Mouse (Mus musculus): ENCODE measurements around the gene Dut. TPM values are rescaled to one million over a fixed set of nuclear protein-coding genes. Genes with fewer than 3 reads are reported as not detected.
"Not testable (repeated sequence)": the region's sequence is repeated elsewhere in the genome, so short reads cannot be mapped to it uniquely, and the experiment has no call there.

The Dut gene
- total RNA-seq, 2 experiments from 2014 or later: 39.2 to 67.4 TPM

DNA sequence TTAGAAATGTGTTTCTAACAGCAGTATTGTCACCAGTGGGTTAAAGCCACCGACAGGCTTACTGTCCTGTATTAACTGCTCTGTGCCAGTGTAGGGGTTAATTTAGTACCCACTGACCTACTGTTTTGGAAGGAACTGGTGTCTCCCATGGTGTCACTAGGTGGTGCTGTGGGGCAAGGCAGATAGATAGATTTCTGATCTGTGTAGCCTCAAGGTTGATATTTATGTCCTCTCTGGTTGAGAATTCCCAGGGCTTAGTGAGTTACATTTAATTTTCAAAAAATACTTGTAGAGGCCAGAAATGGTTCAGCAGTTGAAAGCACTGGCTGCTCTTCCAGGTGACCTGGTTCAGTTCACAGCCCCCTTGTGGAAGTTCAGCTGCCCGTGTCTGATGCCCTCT, 5.3 kb downstream of the Dut start:
- no peak for ATAC-seq (replicated peaks; ENCODE audit: low FRiP score, poor library complexity, severe bottlenecking)

- no peak for ATAC-seq (replicated peaks; ENCODE audit: low FRiP score, poor library complexity, severe bottlenecking)
Measured at GRCm38 (mm10) chr2:125253699-125254098, 6.7 kb downstream of the Dut start.

DNA sequence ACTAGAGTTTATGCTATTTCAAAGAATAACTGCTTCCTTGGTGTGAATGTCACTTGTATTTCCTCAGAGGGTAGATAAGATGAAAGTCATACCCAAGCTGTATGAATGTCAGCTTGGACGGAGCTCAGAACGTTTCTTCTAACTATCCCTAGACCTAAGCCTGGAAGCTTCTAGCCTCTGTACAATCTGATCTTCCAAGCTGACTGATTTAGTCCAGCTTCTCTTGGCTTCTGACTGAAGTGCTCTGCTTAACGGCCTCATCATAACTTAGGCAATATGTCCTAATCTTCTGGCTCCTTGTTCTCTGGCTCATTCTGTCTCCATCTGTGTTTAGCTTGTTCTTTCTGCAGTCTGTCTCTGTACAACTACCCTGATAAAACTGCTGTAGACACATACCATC, 7.6 kb downstream of the Dut start:
- ATAC-seq (replicated peaks; ENCODE audit: low FRiP score, poor library complexity, severe bottlenecking): no peak

GRCm38 (mm10) chr2:125255886-125256285, 8.9 kb downstream of the Dut start:
- ATAC-seq (replicated peaks; ENCODE audit: low FRiP score, poor library complexity, severe bottlenecking): no peak

GRCm38 (mm10) chr2:125259230-125260120, 12.5 kb downstream of the Dut start:
- ATAC-seq (replicated peaks; ENCODE audit: low FRiP score, poor library complexity, severe bottlenecking): peak; percentile 82

DNA sequence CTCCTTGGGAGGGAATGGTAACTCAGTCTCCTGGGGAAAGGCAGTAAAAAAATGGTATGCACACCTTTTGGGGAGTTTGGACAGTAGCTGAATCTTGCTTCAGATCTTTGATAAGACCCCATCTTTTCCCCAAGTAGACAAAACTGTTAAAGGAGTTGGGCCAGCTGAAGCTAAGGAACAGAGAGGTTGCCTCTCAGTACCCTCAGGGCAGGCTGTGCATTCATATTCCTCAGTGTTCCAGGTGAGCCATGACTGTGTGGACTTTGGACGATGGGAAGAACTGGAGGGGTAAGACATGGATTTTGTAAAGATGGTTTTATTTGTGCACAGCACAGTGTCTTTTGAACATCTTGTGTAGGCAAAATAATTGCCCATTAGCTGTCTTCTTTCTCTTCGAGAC, 13.3 kb downstream of the Dut start:
- no peak for ATAC-seq (replicated peaks; ENCODE audit: low FRiP score, poor library complexity, severe bottlenecking)

GRCm38 (mm10) chr2:125263056-125263455, 16.1 kb downstream of the Dut start:
- ATAC-seq (replicated peaks; ENCODE audit: low FRiP score, poor library complexity, severe bottlenecking): no peak

DNA sequence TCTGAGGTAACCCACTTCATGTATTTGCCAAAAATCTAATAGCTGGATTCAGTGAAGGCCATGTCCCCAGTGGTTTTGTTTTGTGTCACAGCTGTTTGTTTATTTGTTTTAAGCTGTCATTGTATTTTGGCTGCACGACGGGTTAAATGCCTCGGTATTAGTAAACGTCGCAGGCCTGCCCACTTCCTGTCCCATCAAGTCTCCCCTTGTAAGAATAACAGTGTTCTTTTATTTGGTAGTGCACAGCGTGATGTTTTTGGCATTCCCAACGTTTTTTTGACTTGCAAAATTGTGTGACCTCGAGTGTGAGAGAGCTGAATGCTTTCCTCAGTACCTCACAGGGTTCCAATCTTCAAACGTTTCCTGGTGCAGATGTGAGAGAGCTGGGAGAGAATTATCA, 16.8 kb downstream of the Dut start:
- no peak for ATAC-seq (replicated peaks; ENCODE audit: low FRiP score, poor library complexity, severe bottlenecking)

DNA sequence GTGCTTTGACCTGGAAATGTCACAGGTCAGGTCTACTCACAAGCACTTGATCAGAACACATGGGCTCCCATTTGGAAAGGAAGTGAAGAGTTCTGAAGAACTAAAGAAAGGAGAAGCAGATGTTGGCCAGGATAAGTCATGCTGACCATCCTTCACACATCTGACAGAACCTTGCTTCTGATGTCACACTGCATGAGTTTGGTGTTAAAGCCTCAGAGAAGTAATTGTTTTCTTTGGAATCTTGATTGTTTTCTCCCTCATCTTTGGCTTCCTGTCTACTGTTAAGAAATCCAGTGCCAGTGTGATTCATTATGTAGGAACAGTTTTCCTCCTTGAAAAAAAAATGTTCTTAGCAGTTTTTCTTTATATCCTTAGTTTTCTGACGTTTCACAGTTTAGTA, 21.9 kb downstream of the Dut start:
- no peak for ATAC-seq (replicated peaks; ENCODE audit: low FRiP score, poor library complexity, severe bottlenecking)

- no peak for ATAC-seq (replicated peaks; ENCODE audit: low FRiP score, poor library complexity, severe bottlenecking)
Measured at GRCm38 (mm10) chr2:125275617-125276016, 28.6 kb downstream of the Dut start.

DNA sequence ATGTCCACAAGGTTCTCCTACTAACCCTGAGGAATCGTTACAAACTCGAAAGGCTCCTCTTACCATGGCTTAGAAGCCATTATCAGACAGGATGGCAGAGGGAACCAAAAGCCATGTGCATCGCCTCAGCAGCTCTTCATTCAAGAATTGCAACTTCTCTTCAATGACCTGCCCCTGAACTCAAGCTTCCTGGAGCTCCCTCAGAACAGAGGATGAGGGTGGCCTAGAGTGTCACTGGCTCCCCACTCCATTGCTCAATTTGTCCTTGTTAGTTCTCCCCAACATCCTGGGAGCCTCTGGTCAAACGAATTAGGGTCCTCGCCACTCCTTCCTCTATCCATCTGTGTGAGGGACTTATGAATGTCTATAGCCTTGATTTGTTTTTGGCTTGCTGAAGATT, 29.7 kb downstream of the Dut start:
- ATAC-seq (replicated peaks; ENCODE audit: low FRiP score, poor library complexity, severe bottlenecking): no peak

- no peak for ATAC-seq (replicated peaks; ENCODE audit: low FRiP score, poor library complexity, severe bottlenecking)
Measured at GRCm38 (mm10) chr2:125278474-125278873, 31.5 kb downstream of the Dut start.

GRCm38 (mm10) chr2:125279995-125280394, 33.0 kb downstream of the Dut start:
- ATAC-seq (replicated peaks; ENCODE audit: low FRiP score, poor library complexity, severe bottlenecking): not testable (repeated sequence)

- ATAC-seq (replicated peaks; ENCODE audit: low FRiP score, poor library complexity, severe bottlenecking): no peak
Measured at GRCm38 (mm10) chr2:125282334-125283206, 35.6 kb downstream of the Dut start.

GRCm38 (mm10) chr2:125285777-125286176, 38.8 kb downstream of the Dut start:
- no peak for ATAC-seq (replicated peaks; ENCODE audit: low FRiP score, poor library complexity, severe bottlenecking)

DNA sequence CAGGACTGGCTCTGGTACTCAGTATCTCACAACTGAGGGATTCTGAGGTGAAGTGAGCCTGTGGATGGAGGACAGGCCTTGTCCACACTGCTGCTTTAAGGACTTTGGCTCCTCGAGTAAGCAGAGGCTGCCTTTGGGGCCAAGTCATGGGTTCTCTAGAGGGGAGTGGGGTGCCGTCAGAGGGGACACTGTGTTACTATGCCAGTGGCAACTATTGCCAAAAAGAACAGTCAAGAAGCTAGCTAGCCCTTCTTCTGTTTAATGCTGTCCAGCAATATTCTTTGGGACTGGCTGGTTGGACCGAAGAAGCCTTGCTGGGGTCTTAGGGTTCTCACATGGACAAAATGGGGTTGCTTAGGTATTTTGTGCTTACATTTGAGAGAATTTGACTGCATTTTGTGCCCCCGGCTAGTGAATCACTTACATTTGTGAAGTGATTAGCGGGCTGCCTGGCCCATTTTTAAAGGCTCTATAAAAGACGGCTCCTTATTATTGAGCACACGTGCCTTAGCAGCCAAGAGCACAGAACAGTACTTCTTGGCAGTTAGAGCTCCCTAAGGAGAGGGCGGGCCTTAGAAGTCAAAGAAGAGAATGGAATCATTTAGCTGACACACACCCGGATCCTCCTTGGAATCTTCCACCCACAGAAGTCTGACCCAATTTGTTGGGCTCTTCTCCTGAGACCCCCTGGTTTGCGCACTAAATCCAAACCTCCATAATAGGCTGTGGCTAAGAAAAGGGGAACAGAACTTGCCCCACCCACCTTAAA, 43.4 kb downstream of the Dut start:
- no peak for ATAC-seq (replicated peaks; ENCODE audit: low FRiP score, poor library complexity, severe bottlenecking)

DNA sequence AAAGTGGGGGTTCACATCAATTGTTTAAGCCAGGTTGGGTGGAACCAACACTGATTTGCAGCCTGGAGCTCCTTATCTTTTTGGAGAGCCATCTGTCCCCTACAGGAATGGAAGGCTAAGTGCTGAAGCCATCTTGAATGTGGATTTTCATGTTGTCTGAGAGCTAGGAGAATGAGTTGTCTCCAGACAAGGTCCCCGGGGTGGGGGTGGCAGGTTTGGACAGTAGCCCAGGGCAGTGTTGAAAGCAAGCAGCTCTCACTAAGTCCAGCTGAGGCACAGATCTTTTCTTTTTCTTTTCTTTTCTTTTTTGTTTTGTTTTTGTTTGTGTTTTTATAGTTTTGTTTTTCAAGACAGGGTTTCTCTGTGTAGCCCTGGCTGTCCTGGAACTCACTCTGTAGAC, 44.1 kb downstream of the Dut start:
- ATAC-seq (replicated peaks; ENCODE audit: low FRiP score, poor library complexity, severe bottlenecking): no peak

DNA sequence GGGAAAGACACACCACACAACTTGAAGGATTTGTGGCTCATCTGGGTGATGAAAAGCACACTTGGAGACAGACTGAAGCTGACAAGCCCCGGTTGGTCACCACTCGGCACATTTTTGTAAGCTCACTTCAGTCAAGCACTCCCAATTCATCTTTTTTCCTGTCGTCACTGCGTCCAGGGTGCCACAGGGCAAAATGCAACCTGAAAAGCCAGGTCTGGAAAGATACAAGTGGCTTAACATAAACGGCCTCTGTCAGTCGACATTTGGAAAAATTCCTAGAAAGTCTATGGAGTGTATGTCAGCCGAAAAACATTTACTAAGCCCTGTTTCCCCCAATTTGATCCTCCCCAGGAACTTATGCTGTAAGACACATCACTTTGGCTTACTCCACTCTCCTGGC, 45.6 kb downstream of the Dut start:
- no peak for ATAC-seq (replicated peaks; ENCODE audit: low FRiP score, poor library complexity, severe bottlenecking)

- no peak for ATAC-seq (replicated peaks; ENCODE audit: low FRiP score, poor library complexity, severe bottlenecking)
Measured at GRCm38 (mm10) chr2:125293969-125294491, 47.0 kb downstream of the Dut start.

DNA sequence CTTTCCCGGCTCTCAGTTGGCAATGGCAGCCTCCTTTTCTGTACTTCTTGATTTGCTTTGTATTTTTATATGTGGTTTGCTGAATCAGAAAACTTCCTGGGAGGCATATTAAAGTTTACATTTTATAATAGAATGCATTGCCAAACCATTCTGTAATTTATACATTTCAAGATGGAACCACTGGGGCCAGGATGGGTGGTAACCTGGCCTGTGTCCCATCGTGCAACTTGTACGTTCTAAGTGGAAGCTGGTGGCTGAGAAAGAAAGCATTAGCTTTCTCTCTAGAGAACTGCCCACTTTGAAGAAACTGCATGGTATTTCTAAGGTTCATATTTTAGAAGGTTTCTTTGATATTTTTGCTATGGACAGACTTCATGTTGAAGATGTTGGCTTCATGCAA, 48.5 kb downstream of the Dut start:
- no peak for ATAC-seq (replicated peaks; ENCODE audit: low FRiP score, poor library complexity, severe bottlenecking)
